Mouse (Mus musculus) stomach, embryonic 16.5 days (tissue): ENCODE results near the gene Rap1gap2. TPM values are rescaled to one million over a fixed set of nuclear protein-coding genes. Genes with fewer than 3 reads are reported as not detected.

Experiments
- ATAC-seq: fragments of 200-750 bp; cut with Nextera tagmentation; 2 replicates; pipeline ENCODE4 v1.8.0; 2017; ENCODE audit warnings: moderate number of reproducible peaks, moderate TSS enrichment; ENCODE audit not compliant: insufficient read depth, low FRiP score
- H3K27ac ChIP-seq: fragments of 300-500 bp; sonication (generic); 2 replicates; pipeline ENCODE4 v1.5.1; 2014; ENCODE audit warnings: low read length
- H3K27me3 ChIP-seq: fragments of 300-500 bp; sonication (generic); 2 replicates; pipeline ENCODE4 v1.6.1; 2014; ENCODE audit warnings: low read length, control low read depth, mixed read lengths; ENCODE audit not compliant: control insufficient read depth, insufficient read depth
- H3K36me3 ChIP-seq: fragments of 300-500 bp; sonication (generic); 2 replicates; pipeline ENCODE4 v1.6.1; 2014; ENCODE audit warnings: low read length; ENCODE audit not compliant: control insufficient read depth, insufficient read depth
- H3K4me1 ChIP-seq: fragments of 300-500 bp; sonication (generic); 2 replicates; pipeline ENCODE4 v1.6.1; 2014; ENCODE audit warnings: low read length, control low read depth, mixed read lengths; ENCODE audit not compliant: control insufficient read depth, insufficient read depth
- H3K4me2 ChIP-seq: fragments of 300-500 bp; sonication (generic); 2 replicates; pipeline ENCODE4 v1.6.1; 2014; ENCODE audit warnings: low read depth, low read length, mixed read lengths
- H3K4me3 ChIP-seq: fragments of 300-500 bp; sonication (generic); replicated peaks from 2 replicates; pipeline ENCODE4 v1.5.1; 2014; ENCODE audit warnings: mild to moderate bottlenecking, low read length
- H3K9ac ChIP-seq: fragments of 300-500 bp; sonication (generic); 2 replicates; pipeline ENCODE4 v1.6.1; 2014; ENCODE audit warnings: low read length
- H3K9me3 ChIP-seq: fragments of 300-500 bp; sonication (generic); replicated peaks from 2 replicates; pipeline ENCODE4 v1.6.1; 2016; ENCODE audit warnings: low read length, control low read depth; ENCODE audit not compliant: control insufficient read depth
- WGBS: fragments of 180-500 bp; shearing (Covaris S2); extraction: QIAGEN DNeasy Blood & Tissue Kit; methylation state at CpG from one replicate; pipeline ENCODE4 v1.1.7; 2014; 5-methylcytosine and 5-hydroxymethylcytosine counted together
- polyA plus RNA-seq: library from polyadenylated mRNA; unstranded; fragments of >200 nt; fragmentation: Nextera tagmentation; extraction: Ambion mirVana; gene quantifications from 2 replicates; pipeline ENCODE4 v1.2.1, GENCODE M21; 2015

Gene Rap1gap2
- polyA plus RNA-seq, 1 experiment from 2014 or later: 11.8 TPM

- Histone ChIP-seq H3K27ac (peak overlapping the region; percentile 43; the same call in 1 of the 2 replicates), H3K4me3 (no peak overlapping the region), H3K4me1 (peaks cover 9% of the 10 kb centered on the region; the same call in 1 of the 2 replicates), H3K4me2 (no peak overlapping the region), H3K27me3 (no peaks in the 10 kb centered on the region), H3K9me3 (no peaks in the 10 kb centered on the region), H3K36me3 (no peaks in the 10 kb centered on the region), H3K9ac (no peak overlapping the region)
- 32% methylated on average over 9 of the region's 9 CpGs for WGBS
- ATAC-seq: peak; percentile 38; the same call in 1 of the 2 replicates
Measured at GRCm38 (mm10) chr11:74555716-74556374, 54.9 kb downstream of the Rap1gap2 start.

GRCm38 (mm10) chr11:74554683-74555341 is 55.9 kb downstream of the Rap1gap2 start:
- Histone ChIP-seq H3K36me3 (no peaks in the 10 kb centered on the region), H3K27ac (no peak overlapping the region), H3K9ac (no peak overlapping the region), H3K4me3 (no peak overlapping the region), H3K4me2 (no peak overlapping the region), H3K27me3 (no peaks in the 10 kb centered on the region), H3K9me3 (no peaks in the 10 kb centered on the region), H3K4me1 (peaks cover 9% of the 10 kb centered on the region; the same call in 1 of the 2 replicates)
- ATAC-seq: peak; percentile 57
- 40% methylated on average over 15 of the region's 15 CpGs for WGBS

DNA sequence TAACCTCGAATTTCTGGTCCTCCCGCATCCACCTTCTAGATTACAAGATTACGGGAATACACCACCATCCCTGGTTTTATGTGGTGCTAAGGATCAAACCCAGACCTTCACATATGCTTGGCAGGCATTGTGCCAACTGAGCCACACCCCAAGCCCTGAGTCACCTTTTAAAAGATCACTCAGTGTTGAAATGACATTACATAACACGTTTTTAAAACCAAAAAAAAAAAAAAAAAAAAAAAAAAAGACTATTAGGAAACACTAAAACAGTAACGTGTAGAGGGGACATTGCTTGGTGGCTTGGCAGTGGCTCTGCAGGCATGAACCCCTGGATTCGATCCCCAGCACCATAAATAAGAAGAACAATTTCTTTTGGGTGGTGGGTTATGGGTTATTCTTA is 59.1 kb downstream of the Rap1gap2 start:
- Histone ChIP-seq H3K4me1 (0 out of 2 replicates have a peak, but pooled peaks cover 8% of the 10 kb centered on the region), H3K9me3 (no peaks in the 10 kb centered on the region), H3K27ac (no peak overlapping the region), H3K9ac (no peak overlapping the region), H3K4me3 (no peak overlapping the region), H3K36me3 (no peaks in the 10 kb centered on the region), H3K4me2 (no peak overlapping the region), H3K27me3 (no peaks in the 10 kb centered on the region)
- ATAC-seq: no peak
- WGBS: 63% methylated on average over 6 of the region's 6 CpGs

GRCm38 (mm10) chr11:74550615-74551102 is 60.1 kb downstream of the Rap1gap2 start:
- Histone ChIP-seq H3K4me1 (0 out of 2 replicates have a peak, but pooled peaks cover 8% of the 10 kb centered on the region), H3K4me3 (no peak overlapping the region), H3K27ac (no peak overlapping the region), H3K4me2 (no peak overlapping the region), H3K9ac (no peak overlapping the region), H3K27me3 (no peaks in the 10 kb centered on the region), H3K9me3 (no peaks in the 10 kb centered on the region), H3K36me3 (no peaks in the 10 kb centered on the region)
- WGBS: 32% methylated on average over 5 of the region's 5 CpGs
- no peak for ATAC-seq

DNA sequence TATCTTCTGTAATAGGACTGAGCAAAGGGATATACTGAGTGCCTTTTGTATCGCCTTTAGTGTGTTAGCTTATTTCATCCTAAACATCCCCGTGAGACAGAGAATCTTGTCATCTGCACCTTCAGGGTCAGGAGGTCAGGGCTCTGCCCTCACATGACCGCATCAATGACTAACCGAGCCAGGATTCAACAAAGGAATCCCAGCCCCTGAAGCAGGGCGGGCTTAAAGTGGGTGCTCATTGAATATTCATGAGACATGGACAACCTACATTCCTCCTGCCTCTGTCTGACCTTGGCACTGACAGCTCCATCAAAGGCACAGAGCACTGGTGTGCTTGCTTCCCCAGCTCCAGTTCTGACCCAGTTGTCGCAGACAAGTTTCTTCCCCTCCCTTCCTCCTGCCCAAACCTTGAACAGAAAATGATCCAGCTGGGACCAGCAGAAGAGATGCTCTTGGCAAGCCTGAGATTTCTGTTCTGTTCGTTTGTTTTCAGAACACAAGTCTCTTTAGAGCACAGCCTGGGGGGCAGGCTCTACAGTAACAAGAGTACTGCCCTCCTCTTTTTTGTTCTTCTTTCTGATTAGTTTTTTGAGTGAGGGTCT is 61.8 kb downstream of the Rap1gap2 start:
- H3K9ac ChIP-seq: no peak overlapping the region
- no peaks in the 10 kb centered on the region for H3K9me3 ChIP-seq
- H3K27ac ChIP-seq: no peak overlapping the region
- no peak overlapping the region for H3K4me3 ChIP-seq
- no peaks in the 10 kb centered on the region for H3K36me3 ChIP-seq
- no peak overlapping the region for H3K4me2 ChIP-seq
- no peaks in the 10 kb centered on the region for H3K27me3 ChIP-seq
- no peak for ATAC-seq
- H3K4me1 ChIP-seq: 0 out of 2 replicates have a peak, but pooled peaks cover 5% of the 10 kb centered on the region
- 21% methylated on average over 7 of the region's 7 CpGs for WGBS

- Histone ChIP-seq H3K9ac (peak overlapping the region; percentile 14; the same call in 1 of the 2 replicates), H3K9me3 (no peaks in the 10 kb centered on the region), H3K4me3 (peak overlapping the region; percentile 19), H3K27me3 (no peaks in the 10 kb centered on the region), H3K4me2 (peak overlapping the region; percentile 47), H3K36me3 (no peaks in the 10 kb centered on the region), H3K4me1 (0 out of 2 replicates have a peak, but pooled peaks cover 5% of the 10 kb centered on the region), H3K27ac (no peak overlapping the region)
- 2% methylated on average over 16 of the region's 16 CpGs for WGBS
- peak; percentile 54 for ATAC-seq
Measured at GRCm38 (mm10) chr11:74546933-74547694, 63.6 kb downstream of the Rap1gap2 start.

DNA sequence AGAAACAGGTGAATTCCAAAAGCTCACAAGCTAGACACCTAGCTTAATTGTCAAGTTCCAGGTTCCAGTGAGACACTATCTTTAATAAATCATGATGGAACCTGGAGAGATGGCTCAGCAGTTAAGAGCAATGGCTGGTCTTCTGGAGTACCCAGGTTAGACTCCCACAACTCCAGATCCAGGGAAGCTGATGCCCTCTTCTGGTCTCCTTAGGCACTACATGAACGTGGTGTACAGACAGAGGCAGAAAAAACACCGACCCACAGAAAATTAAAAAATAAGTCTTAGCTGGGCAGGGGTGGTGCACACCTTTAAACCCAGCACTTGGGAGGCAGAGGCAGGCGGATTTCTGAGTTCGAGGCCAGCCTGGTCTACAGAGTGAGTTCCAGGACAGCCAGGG is 64.5 kb downstream of the Rap1gap2 start:
- no peak for ATAC-seq
- H3K36me3 ChIP-seq: no peaks in the 10 kb centered on the region
- no peaks in the 10 kb centered on the region for H3K27me3 ChIP-seq
- 0 out of 2 replicates have a peak, but pooled peaks cover 5% of the 10 kb centered on the region for H3K4me1 ChIP-seq
- H3K9me3 ChIP-seq: no peaks in the 10 kb centered on the region
- H3K9ac ChIP-seq: no peak overlapping the region
- no peak overlapping the region for H3K4me3 ChIP-seq
- H3K4me2 ChIP-seq: no peak overlapping the region
- H3K27ac ChIP-seq: no peak overlapping the region
- 52% methylated on average over 4 of the region's 4 CpGs for WGBS

- ATAC-seq: no peak
- 87% methylated on average over 2 of the region's 2 CpGs for WGBS
- H3K4me2 ChIP-seq: no peak overlapping the region
Measured at GRCm38 (mm10) chr11:74545560-74545959, 65.2 kb downstream of the Rap1gap2 start.

More at GRCm38 (mm10) chr11:74545560-74545959, 65.2 kb downstream of the Rap1gap2 start:
- H3K27me3 ChIP-seq: no peaks in the 10 kb centered on the region
- H3K36me3 ChIP-seq: no peaks in the 10 kb centered on the region
- no peak overlapping the region for H3K27ac ChIP-seq
- no peaks in the 10 kb centered on the region for H3K9me3 ChIP-seq
- 0 out of 2 replicates have a peak, but pooled peaks cover 5% of the 10 kb centered on the region for H3K4me1 ChIP-seq
- no peak overlapping the region for H3K4me3 ChIP-seq
- no peak overlapping the region for H3K9ac ChIP-seq
